Mouse (Mus musculus) ovary, adult 18-20 months (tissue): ENCODE results near the gene Map3k9.

Experiments used
- DNase-seq: peaks from one replicate; pipeline ENCODE4 v3.0.0; 2022; ENCODE audit warnings: low spot score, mixed read lengths

Gene Map3k9

GRCm38 (mm10) chr12:81783301-81783700, 2.3 kb upstream of the Map3k9 start:
- peak; percentile 3 for DNase-seq

- no peak for DNase-seq
These were observed 1.6 kb upstream of the Map3k9 start for GRCm38 (mm10) chr12:81782606-81783005.

- DNase-seq: peak; percentile 2
These were observed 493 bp downstream of the Map3k9 start for GRCm38 (mm10) chr12:81780271-81781093.

DNA sequence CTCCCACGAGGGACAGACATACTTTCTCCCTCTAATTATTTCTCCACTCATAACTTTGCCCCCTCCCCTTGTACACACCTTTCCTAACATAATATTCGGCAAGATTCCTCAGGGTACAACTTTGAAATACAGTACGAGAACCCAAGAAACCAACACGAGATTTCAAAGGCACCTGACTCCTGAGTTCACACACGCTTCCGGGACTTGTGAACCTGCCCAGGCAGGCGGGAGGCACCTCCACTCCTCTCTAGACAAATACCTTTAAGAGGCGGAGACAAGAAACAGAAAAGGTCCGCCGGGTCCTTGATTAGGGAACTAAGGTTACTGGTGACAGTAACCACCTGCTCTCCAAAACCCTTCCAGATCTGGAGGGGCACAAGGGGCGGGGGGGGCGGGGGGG, 1.1 kb downstream of the Map3k9 start:
- peak; percentile 2 for DNase-seq

GRCm38 (mm10) chr12:81776191-81776590, 4.8 kb downstream of the Map3k9 start:
- no peak for DNase-seq

- DNase-seq: no peak
These were observed 5.3 kb downstream of the Map3k9 start for GRCm38 (mm10) chr12:81775641-81776040.

DNA sequence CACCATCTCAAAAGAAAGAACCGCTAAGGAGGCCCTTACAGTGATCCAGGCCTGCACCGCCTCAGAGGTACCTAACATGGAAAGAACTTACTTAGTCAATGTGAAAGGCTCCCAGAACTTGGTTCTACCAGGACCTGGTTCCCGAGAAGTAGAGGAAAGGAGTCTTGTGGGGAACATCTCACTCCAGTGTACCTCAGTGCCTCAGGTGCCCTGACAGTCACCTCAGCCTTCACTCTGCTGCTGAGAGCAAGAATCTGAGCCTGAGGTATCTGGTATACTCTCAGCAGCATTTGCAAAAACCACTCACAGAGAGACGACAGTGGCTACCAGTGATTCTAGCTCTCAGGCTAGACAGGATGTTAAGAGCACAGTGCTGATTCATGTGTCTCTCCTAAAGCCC, 6.8 kb downstream of the Map3k9 start:
- DNase-seq: no peak

DNA sequence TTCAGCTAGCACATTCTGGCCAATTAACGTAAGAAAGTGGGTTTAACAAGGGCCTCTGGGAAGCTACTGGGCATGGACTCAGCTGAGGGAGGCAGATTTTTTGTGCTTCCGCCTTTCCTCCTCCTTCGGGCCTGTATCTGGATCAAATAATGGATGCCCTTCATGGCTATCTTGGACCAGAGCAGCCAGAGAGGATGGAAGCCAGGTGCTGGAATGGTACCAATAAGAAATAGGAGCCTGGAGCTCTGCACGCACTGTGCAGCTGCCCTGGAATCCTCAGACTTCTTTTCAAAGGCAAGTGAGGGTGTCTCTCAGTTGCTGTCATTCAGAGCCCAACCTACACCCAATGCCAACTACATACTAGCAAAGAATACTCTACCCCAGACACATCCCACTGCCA, 11.5 kb downstream of the Map3k9 start:
- DNase-seq: no peak

- no peak for DNase-seq
These were observed 15.6 kb downstream of the Map3k9 start for GRCm38 (mm10) chr12:81765386-81765785.

- no peak for DNase-seq
These were observed 16.6 kb downstream of the Map3k9 start for GRCm38 (mm10) chr12:81764370-81764769.

GRCm38 (mm10) chr12:81754651-81755050, 26.3 kb downstream of the Map3k9 start:
- no peak for DNase-seq

- DNase-seq: no peak
These were observed 29.9 kb downstream of the Map3k9 start for GRCm38 (mm10) chr12:81751116-81751515.

- no peak for DNase-seq
These were observed 32.1 kb downstream of the Map3k9 start for GRCm38 (mm10) chr12:81748918-81749317.

DNA sequence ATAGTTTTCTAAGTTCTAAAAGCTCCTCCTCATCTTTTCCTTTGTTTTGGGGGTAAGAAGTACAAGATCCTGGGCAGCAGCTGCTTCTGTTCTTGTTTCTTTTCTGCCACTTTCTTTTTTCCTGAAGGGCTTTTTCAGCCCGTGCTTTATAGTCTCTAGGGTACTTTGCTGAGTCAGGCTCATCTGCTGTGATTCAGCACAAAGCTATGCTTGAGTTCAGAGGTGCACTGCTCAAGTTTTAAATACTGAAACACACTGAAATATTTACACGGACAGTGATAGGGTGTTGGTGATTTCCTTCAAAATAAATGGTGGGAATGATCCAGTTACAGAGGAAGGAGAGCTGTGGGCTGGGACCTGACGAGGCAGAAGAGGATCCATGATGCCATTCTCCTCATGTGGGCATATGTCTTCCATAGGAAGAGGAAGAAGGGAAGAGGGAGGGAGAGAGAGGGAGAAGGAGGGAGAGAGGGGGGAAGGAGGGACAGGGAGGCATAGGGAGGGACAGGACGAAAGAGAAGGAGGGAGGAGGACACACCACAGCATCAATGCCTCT, 32.9 kb downstream of the Map3k9 start:
- DNase-seq: no peak

DNA sequence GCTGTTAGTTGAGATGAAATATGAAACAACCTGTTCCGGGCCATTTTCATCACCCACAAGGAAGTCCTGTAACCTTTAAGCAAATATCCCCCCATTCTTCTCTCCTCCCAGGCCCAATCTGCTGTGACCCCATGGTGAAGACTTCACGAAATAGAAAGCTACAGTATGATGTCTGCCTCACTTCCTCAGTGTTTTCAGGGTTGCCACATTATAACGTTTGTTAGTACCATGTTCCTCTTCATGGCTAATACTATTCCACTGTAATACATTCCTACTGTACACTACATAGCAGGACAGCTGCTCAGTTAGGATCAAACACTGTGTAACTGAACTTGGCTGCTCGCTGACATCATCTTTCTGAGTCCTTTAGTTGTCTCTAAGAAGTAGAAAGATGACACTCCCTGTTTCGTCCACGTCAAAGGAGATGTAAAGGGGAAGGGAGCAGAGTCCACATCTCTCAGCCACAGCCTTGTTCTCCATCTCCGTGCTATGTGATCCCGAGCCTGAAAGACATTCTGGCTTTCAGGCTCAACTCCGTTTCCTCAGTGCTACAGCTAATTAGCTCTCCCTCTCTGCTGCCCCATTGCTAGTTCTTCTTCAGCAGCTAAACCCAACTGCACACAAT, 34.5 kb downstream of the Map3k9 start:
- DNase-seq: no peak

DNA sequence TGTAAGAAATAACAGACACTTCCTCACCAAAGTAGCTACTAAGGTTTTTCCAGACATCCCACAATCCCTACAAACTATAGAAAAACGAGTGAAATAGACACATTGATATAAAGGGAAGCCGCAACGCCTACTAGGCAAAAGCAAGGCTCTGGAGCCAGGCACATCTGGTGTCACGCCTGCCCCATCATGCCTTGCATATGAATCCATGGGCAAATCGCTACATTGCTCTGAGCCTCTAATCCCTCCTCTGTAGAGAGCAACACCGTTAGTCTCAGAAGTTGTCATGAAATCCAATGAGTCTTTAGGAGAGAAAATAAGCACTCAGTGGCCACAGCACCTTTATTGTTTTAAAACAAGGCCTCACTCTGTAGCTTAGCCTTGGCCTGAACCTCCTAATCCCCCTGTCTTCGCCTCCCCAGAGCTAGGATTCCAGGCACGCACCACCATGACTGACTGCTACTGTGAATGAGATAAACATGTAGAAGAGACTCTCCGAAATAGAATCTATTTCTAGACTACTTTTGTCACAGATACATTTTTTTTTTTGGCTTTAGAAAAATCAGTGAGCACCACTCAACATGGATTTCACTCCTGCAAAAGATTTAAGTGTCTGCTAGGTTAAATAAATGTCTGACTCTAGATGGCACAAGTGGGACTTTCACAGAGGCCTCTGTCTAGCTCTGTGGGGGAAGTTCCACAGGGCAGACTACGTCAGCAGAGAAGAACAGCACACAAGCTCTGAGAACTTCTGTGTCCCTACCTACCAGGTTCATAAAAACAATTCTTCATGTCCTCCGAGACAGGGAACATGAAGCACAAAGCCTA, 45.5 kb downstream of the Map3k9 start:
- no peak for DNase-seq

- no peak for DNase-seq
These were observed 54.6 kb downstream of the Map3k9 start for GRCm38 (mm10) chr12:81726246-81726822.

DNA sequence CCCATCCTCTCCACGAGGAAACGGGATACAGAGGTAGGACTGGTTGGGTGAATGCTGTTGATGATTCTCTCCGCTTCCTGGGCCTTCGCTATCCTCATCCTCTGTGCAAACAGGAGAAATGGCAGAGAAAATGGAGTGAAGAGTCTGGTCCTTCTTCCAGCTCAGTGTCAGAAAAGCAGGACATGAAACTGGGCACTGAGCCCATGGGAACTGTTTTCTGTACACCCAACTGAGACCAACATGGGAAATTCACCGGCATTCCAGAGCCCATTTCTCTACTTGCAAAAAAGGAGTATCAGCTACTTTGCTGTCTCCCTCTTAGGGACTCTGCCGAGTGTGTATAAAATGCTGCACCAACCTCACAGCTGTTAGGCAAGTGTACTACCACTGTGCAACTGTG, 56.2 kb downstream of the Map3k9 start:
- no peak for DNase-seq

- no peak for DNase-seq
These were observed 57.6 kb downstream of the Map3k9 start for GRCm38 (mm10) chr12:81723375-81723774.

GRCm38 (mm10) chr12:81719715-81720114, 61.3 kb downstream of the Map3k9 start:
- no peak for DNase-seq

DNA sequence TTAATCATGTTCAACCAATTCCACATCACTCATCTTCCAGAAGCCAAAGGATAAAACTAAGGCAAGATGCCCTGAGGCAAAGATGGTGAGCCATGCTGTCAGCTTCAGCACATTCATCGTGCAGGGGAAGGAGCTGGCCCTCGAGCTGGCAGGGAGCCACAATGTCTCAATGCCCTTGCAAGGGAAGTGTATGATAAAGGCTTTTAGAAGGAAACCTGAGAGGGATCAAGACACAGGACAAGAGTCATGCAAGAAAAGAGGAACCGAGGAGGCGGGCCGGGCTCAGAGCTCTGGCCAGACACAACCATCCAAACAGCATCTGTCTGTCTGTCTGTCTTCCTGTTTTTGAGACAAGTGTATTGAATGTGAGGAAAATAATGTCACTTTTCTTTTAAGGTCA, 61.8 kb downstream of the Map3k9 start:
- DNase-seq: no peak

DNA sequence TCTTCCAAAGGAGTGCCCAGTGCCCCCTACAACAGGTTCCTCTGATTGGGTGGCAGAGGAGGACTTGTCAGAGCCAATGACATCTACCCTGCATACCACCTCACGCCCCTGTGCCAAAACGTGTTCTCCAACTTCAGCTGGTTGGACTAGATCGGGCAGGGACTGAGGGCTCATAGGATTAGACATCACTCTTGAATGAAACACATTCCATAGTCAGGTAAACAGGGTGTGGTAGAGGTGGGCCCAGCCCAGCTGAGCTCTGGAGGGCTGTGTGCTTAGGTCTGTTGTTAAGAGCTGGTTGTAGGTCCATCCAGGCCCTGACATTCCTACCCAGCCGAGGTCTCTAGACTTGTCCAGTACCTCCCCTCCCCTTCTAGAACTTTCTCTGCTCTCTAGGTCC, 68.4 kb downstream of the Map3k9 start:
- DNase-seq: no peak
